Mouse (Mus musculus) liver, embryonic 14.5 days (tissue): ENCODE results near the gene BC030867. TPM values are rescaled to one million over a fixed set of nuclear protein-coding genes. Genes with fewer than 3 reads are reported as not detected.

ENCODE experiments used
- ATAC-seq: fragments of 200-750 bp; cut with Nextera tagmentation; 2 replicates; pipeline ENCODE4 v1.8.0; 2017; ENCODE audit warnings: moderate number of reproducible peaks, mild to moderate bottlenecking, moderate library complexity; ENCODE audit not compliant: insufficient read depth
- DNase-seq, 3 experiments: peaks; one replicate each; pipeline ENCODE4 v3.0.0-alpha.2; 2012 to 2013; ENCODE audit warnings: low read depth in 3 of 3, low spot score in 3 of 3
- H3K27ac ChIP-seq: fragments of 300-500 bp; sonication (generic); 2 replicates; pipeline ENCODE4 v1.5.1; 2014; ENCODE audit warnings: moderate library complexity, mild to moderate bottlenecking, control low read depth, inconsistent platforms
- H3K27me3 ChIP-seq: fragments of 300-500 bp; sonication (generic); 2 replicates; pipeline ENCODE4 v1.6.1; 2014; ENCODE audit warnings: mild to moderate bottlenecking, low read length, moderate library complexity; ENCODE audit not compliant: control insufficient read depth, insufficient read depth
- H3K36me3 ChIP-seq: fragments of 300-500 bp; sonication (generic); replicated peaks from 2 replicates; pipeline ENCODE4 v1.6.1; 2014; ENCODE audit warnings: low read depth; ENCODE audit not compliant: control insufficient read depth, insufficient read depth
- H3K4me1 ChIP-seq, 2 experiments: fragments of 200-500 bp in 1 of 2; fragments of 300-500 bp in 1 of 2; sonication (generic) in 1 of 2; replicated peaks; 2 replicates each; pipeline ENCODE4 v1.6.1; 2012 to 2014; ENCODE audit warnings: antibody characterized with exemption in 1 of 2, inconsistent platforms in 1 of 2, low read length in 1 of 2; ENCODE audit not compliant: control insufficient read depth in 2 of 2, insufficient read depth in 2 of 2
- H3K4me2 ChIP-seq: fragments of 300-500 bp; sonication (generic); 2 replicates; pipeline ENCODE4 v1.6.1; 2014; ENCODE audit warnings: low read depth, mild to moderate bottlenecking, control low read depth, moderate library complexity
- H3K4me3 ChIP-seq, 2 experiments: fragments of 200-500 bp in 1 of 2; fragments of 300-500 bp in 1 of 2; sonication (generic) in 1 of 2; 2 replicates each; pipeline ENCODE4 v1.5.1; 2012 to 2014; ENCODE audit warnings: low read depth in 2 of 2, low read length in 2 of 2, mild to moderate bottlenecking in 2 of 2, control low read depth in 1 of 2, inconsistent platforms in 1 of 2, moderate library complexity in 1 of 2; ENCODE audit not compliant: insufficient read depth in 1 of 2
- H3K9ac ChIP-seq: fragments of 300-500 bp; sonication (generic); replicated peaks from 2 replicates; pipeline ENCODE4 v1.6.1; 2014; ENCODE audit warnings: mild to moderate bottlenecking, control low read depth, moderate library complexity
- H3K9me3 ChIP-seq: fragments of 300-500 bp; sonication (generic); 2 replicates; pipeline ENCODE4 v1.6.1; 2016; ENCODE audit warnings: low read length, mixed read lengths; ENCODE audit not compliant: control insufficient read depth
- CTCF ChIP-seq: IDR thresholded peaks from 2 replicates; pipeline ENCODE4 v1.5.1; 2016; ENCODE audit warnings: antibody characterized with exemption, low read depth, control low read depth
- EP300 ChIP-seq: IDR thresholded peaks from 2 replicates; pipeline ENCODE4 v1.6.1; 2016; ENCODE audit warnings: antibody characterized with exemption, low read depth
- WGBS: fragments of 180-500 bp; shearing (Covaris S2); extraction: QIAGEN DNeasy Blood & Tissue Kit; methylation state at CpG from one replicate; pipeline ENCODE4 v1.1.7; 2014; ENCODE audit not compliant: insufficient replicate concordance; 5-methylcytosine and 5-hydroxymethylcytosine counted together
- polyA plus RNA-seq, 2 experiments: library from polyadenylated mRNA; depleted of rRNA in 1 of 2; stranded (reverse) in 1 of 2; unstranded in 1 of 2; fragments of >200 nt; fragmentation: Nextera tagmentation in 1 of 2; extraction: Ambion mirVana in 1 of 2; gene quantifications; 2 replicates each; pipeline versions ENCODE4 v1.2.1 to v1.2.3; 2012 to 2014

Gene BC030867
- polyA plus RNA-seq, 2 experiments, result 10.8 to 11.3 TPM

DNA sequence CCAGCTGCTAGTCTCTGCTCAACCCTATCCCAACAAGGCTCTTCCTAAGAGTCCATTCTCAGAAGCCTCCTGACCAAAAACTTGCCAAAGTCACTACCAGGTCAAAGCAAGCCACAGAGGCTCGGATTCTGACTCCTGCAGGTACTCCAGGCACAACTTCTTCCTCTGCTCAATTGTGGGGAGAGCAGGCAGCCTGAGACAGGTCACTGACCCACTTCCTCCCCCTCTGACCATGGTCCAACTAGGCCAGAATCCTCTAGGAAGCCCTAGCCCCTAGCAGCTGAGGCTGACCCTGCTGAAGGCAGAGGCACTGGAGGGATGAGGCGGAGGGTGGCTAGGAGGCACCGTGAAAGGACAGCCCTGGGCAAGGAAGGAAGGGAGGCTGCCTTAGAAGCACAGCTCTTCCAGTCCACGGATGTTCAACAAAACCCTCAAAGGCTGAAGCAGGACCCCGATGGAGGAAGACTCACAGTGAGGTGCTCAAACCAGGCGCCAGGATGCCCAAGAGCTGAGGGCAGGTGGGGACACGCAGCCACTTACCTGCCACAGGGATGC is 30.7 kb upstream of the BC030867 start:
- DNase-seq (no peak), ATAC-seq (no peak)
- TF ChIP-seq EP300, result no peak
- TF ChIP-seq CTCF, result no peak
- H3K27ac ChIP-seq, result no peak overlapping the region
- H3K27me3 ChIP-seq, result no peaks in the 10 kb centered on the region
- H3K4me2 ChIP-seq, result peak overlapping the region; percentile 61
- peaks cover 13 to 34% of the 10 kb centered on the region in 2 experiments for H3K4me1 ChIP-seq
- peak overlapping the region; percentile 34 to 45 for H3K4me3 ChIP-seq
- H3K9me3 ChIP-seq, result no peaks in the 10 kb centered on the region
- WGBS, result 42% methylated on average over 7 of the region's 7 CpGs
- H3K9ac ChIP-seq, result no peak overlapping the region; the same call in 1 of the 2 replicates
- no peaks in the 10 kb centered on the region for H3K36me3 ChIP-seq

DNA sequence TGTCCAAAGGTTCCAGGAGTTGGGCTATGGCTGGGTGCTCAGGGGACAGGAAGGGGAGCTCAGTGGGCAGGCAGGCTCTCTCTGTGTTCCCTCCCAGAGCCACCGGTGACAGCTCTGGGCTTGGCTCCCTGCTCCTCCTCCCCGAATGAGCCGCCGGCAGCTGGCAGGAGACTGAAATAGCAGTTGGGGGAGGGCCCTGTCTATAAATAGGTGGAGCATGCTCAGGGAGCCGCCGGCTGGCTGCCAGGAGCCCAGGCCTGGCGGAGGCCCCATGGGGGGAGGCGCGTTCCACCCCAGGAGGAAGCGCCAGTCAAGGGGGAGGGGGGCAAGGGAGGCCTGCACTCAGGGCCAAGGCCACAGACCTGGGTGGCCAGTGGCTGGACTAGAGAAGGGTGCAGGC is 29.9 kb upstream of the BC030867 start:
- H3K4me2 ChIP-seq, result peak overlapping the region; percentile 61
- peak; percentile 65 to 70 (median 66) for DNase-seq
- H3K36me3 ChIP-seq, result no peaks in the 10 kb centered on the region
- WGBS, result 2% methylated on average over 10 of the region's 10 CpGs
- H3K4me3 ChIP-seq, result peak overlapping the region; percentile 34 to 45
- peak; percentile 86 for ATAC-seq
- 0 out of 2 replicates have a peak, but pooled peaks have one; percentile 12 for TF ChIP-seq EP300
- TF ChIP-seq CTCF, result peak; percentile 20; the same call in 1 of the 2 replicates
- H3K27me3 ChIP-seq, result no peaks in the 10 kb centered on the region; the same call in 1 of the 2 replicates
- H3K27ac ChIP-seq, result no peak overlapping the region
- H3K9ac ChIP-seq, result peak overlapping the region; percentile 45
- peaks cover 13 to 32% of the 10 kb centered on the region in 2 experiments for H3K4me1 ChIP-seq
- no peaks in the 10 kb centered on the region for H3K9me3 ChIP-seq

DNA sequence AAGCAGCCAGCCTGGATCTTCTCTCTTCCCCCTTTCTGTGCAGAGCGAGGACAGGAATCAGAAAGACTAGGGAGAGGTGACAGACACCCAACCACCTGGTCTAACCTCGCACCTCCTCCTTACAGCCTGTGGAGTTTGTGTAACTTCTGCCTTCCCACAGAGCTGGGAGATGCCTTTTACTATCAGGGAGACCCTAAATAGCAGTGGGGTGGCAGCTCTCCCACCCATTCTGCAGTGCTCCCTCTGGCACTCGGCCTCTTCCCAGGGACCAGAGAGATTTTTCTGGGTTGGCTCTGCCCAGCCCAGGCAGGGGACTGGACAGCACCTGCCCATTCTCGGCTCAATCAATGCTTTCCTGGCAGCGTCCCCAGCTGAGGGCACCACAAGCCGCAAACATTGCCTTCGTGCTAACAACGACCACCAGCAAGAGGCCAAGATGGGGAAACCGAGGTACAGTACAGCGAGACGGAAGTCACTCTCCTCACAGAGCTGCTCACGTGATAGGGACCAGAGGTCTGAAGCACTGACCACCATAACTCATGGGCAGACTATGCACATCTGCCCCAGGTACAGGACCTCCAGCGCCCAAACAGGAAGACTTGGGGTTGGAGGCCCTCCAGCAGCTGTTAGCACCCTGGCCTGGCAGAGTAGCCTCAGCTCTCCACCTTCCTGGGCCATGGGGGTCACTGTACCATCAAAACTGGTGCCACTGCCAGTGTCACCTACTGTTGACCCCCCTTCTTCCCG is 29.3 kb upstream of the BC030867 start:
- Histone ChIP-seq H3K36me3 (no peaks in the 10 kb centered on the region), H3K9me3 (no peaks in the 10 kb centered on the region), H3K4me1 (peaks cover 13 to 37% of the 10 kb centered on the region in 2 experiments), H3K4me2 (peak overlapping the region; percentile 61), H3K27ac (no peak overlapping the region), H3K9ac (no peak overlapping the region), H3K4me3 (0 out of 4 replicates have a peak overlapping the region, but pooled peaks of 1 of the 2 experiments have one; percentile 45), H3K27me3 (peaks cover 2% of the 10 kb centered on the region; the same call in 1 of the 2 replicates)
- no peak for ATAC-seq
- TF ChIP-seq CTCF (no peak), EP300 (no peak)
- DNase-seq, result no peak
- 40% methylated on average over 14 of the region's 14 CpGs for WGBS

DNA sequence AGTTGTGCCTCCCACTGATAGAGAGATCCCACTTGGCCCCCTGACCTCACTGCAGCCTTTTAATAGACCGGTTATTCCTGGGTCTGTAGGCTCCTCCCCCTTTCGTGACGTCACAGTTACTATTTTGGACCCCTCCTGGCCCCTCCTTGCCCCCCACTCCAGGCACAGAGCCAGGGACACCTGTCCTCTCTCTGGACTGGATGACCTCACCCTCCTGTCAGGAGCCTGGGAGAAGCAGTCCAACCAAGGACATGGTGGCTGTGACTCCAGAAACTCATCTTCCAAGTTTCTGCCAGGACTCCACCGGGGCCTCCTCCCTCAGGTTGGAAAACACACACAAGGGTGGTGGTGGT is 28.7 kb upstream of the BC030867 start:
- no peak overlapping the region for H3K9ac ChIP-seq
- ATAC-seq (no peak), DNase-seq (no peak)
- TF ChIP-seq CTCF (no peak), EP300 (no peak)
- H3K4me1 ChIP-seq, result peaks cover 13 to 38% of the 10 kb centered on the region in 2 experiments
- no peak overlapping the region for H3K27ac ChIP-seq
- H3K4me2 ChIP-seq, result no peak overlapping the region
- WGBS, result 35% methylated on average over 4 of the region's 4 CpGs
- H3K36me3 ChIP-seq, result no peaks in the 10 kb centered on the region
- H3K4me3 ChIP-seq, result no peak overlapping the region
- peaks cover 2% of the 10 kb centered on the region for H3K27me3 ChIP-seq
- H3K9me3 ChIP-seq, result no peaks in the 10 kb centered on the region

DNA sequence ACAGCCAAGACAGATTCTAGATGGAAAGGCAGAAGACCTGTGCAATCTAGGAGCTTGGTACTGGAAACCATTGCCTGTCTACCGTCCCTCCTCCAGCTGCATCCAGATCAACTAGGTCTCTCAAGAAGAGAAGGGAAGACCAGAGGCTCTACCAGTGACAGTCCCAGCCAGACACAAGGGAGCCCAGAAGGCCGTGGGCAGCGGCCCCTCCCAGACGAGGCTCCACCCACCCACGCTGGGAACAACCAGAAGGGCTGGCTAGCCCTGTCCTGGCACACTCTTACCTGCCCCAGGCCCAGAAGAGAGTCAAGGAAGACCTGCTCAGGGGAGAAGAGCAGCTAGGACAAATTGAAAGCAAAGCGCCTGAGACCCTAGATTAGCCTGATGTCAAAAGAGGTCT is 28.2 kb upstream of the BC030867 start:
- ATAC-seq, result no peak
- H3K27me3 ChIP-seq, result peaks cover 2% of the 10 kb centered on the region
- no peaks in the 10 kb centered on the region for H3K36me3 ChIP-seq
- no peak overlapping the region for H3K27ac ChIP-seq
- H3K9ac ChIP-seq, result no peak overlapping the region
- H3K4me3 ChIP-seq, result no peak overlapping the region
- no peak overlapping the region for H3K4me2 ChIP-seq
- WGBS, result 32% methylated on average over 6 of the region's 6 CpGs
- DNase-seq, result no peak
- TF ChIP-seq EP300 (no peak), CTCF (no peak)
- H3K9me3 ChIP-seq, result no peaks in the 10 kb centered on the region
- H3K4me1 ChIP-seq, result peaks cover 13 to 34% of the 10 kb centered on the region in 2 experiments
